Mouse (Mus musculus): Measurements from ENCODE around the gene Mcee.

- TF ChIP-seq CTCF (IDR thresholded peaks at IDR 0.05; ENCODE audit: control insufficient read depth, insufficient read depth, low read length) (no peak), POLR2A (IDR thresholded peaks at IDR 0.05; ENCODE audit: borderline replicate concordance, control insufficient read depth, low read depth, low read length) (no peak)
These were observed 26.5 kb upstream of the Mcee start for GRCm38 (mm10) chr7:64365863-64366262.
